Mouse (Mus musculus): ENCODE measurements around the gene Cacng6.

DNA sequence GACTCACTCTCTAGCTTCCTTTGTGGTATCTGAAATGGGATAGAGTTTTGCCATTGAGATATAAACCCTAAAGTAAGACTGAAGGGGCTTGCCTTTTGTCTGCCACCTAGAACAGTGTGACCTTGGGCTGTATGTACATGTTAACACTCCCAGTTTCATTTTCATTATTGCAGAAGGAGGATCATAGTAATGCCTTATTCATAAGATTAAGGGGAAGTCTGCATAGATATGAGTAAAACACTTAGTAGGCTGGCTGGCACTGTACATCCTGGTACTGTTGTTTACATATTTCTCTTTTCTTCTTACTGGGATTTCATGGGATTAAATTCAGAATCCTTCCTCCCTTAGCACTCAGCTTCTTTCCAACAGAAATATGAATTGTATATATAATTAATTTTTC lies 24.1 kb upstream of the Cacng6 start:
- TF ChIP-seq CTCF (conservative IDR thresholded peaks at IDR 0.05; ENCODE audit: low read length) (no peak), NANOG (IDR thresholded peaks at IDR 0.05; ENCODE audit: borderline replicate concordance, low read length) (no peak)

Measured in E14TG2a.4 (cell line).